In the genomic region with DNA sequence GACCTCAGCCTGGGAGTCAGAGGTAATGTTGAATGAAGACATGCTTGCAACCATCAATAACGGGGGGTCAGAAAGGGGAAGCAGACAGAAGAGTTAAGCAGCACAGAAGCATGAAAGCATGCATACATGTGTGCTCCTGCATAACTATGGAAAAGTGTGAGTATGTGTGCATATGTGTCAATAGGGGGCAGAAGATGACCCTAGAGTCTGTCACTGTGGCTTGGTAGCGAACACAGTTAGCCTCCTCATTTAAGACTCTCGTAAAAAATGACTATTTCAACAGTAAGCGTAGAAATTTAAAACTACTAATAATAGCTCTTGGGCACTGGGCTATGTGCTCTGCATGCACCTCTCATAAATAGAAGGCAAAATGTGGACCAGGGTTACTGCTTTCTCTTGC, we compare ENCODE assay signal across 19 mouse cellular contexts.
DNase-seq lines count a peak whose midpoint lies in the region; ATAC-seq and TF ChIP-seq lines count a peak whose summit lies in the region.
"Had no signal": no experiment of that assay in that cellular context is flagged by ENCODE, and none has a peak within 500 bp of the region (broad histone marks: within the 10 kb centered on the region; RNA-seq: fewer than 3 reads in every experiment).

No protein-coding gene starts in this region.

- no peaks in the 10 kb centered on the region for H3K27me3 ChIP-seq in intestine, postnatal 0 days (replicated peaks; ENCODE audit: control insufficient read depth, insufficient read depth, low read length)
- H3K27me3 ChIP-seq in intestine, embryonic 15.5 days (replicated peaks): no peaks in the 10 kb centered on the region
- no peaks in the 10 kb centered on the region for H3K27me3 ChIP-seq in lung, postnatal 0 days (replicated peaks; ENCODE audit: insufficient read depth, low read length)
- H3K27me3 ChIP-seq: hindbrain, embryonic 13.5 days; limb, embryonic 12.5 days; lung, embryonic 15.5 days; megakaryocyte, embryonic 14.5 days had no signal

- peak; percentile 53 for TF ChIP-seq CTCF in intestine, postnatal 0 days (IDR thresholded peaks at IDR 0.05; ENCODE audit: low read depth)
- TF ChIP-seq CTCF in lung, postnatal 0 days (IDR thresholded peaks at IDR 0.05): peak; percentile 56

- H3K4me1 ChIP-seq in intestine, postnatal 0 days (replicated peaks; ENCODE audit: control insufficient read depth, insufficient read depth, low read length): no peaks in the 10 kb centered on the region
- no peaks in the 10 kb centered on the region for H3K4me1 ChIP-seq in intestine, embryonic 15.5 days (replicated peaks)
- no peaks in the 10 kb centered on the region for H3K4me1 ChIP-seq in lung, postnatal 0 days (ENCODE audit: insufficient read depth, low read depth, low read length)
- H3K4me1 ChIP-seq: heart, embryonic 15.5 days; lung, embryonic 15.5 days; megakaryocyte, embryonic 14.5 days had no signal

- peak; percentile 22 for DNase-seq in embryo, embryonic 10 days (ENCODE audit: low spot score)
- no peak for DNase-seq in embryo, embryonic 9.5 days (ENCODE audit: extremely low spot score)
- peak; percentile 19 for DNase-seq in lung, postnatal 0 days (ENCODE audit: low spot score)
- no peak for DNase-seq in lung, postnatal 25 days (ENCODE audit: low spot score)
- DNase-seq in embryo, embryonic 11 days: peak; percentile 15
- no peak for DNase-seq in urinary bladder, postnatal 10 days (ENCODE audit: low spot score)
- DNase-seq: gastrocnemius, postnatal 36 days; kidney, adult 11 months; kidney, postnatal 4 days; layer of hippocampus, postnatal 36 days; right cerebral cortex, postnatal 25 days; thymus, postnatal 36 days had no signal

- H3K4me3 ChIP-seq in intestine, postnatal 0 days (ENCODE audit: low read depth, low read length): no peak overlapping the region
- H3K4me3 ChIP-seq in intestine, embryonic 15.5 days (replicated peaks): no peak overlapping the region
- no peak overlapping the region for H3K4me3 ChIP-seq in lung, postnatal 0 days (ENCODE audit: low read depth, low read length)
- H3K4me3 ChIP-seq: heart, embryonic 15.5 days; hindbrain, embryonic 13.5 days; limb, embryonic 12.5 days; lung, embryonic 15.5 days; megakaryocyte, embryonic 14.5 days had no signal

- H3K27ac ChIP-seq in intestine, postnatal 0 days (ENCODE audit: low read depth, low read length): no peak overlapping the region
- H3K27ac ChIP-seq in intestine, embryonic 15.5 days: no peak overlapping the region
- no peak overlapping the region for H3K27ac ChIP-seq in lung, postnatal 0 days (ENCODE audit: low read length)
- H3K27ac ChIP-seq: heart, embryonic 15.5 days; hindbrain, embryonic 13.5 days; limb, embryonic 12.5 days; lung, embryonic 15.5 days had no signal

- H3K9ac ChIP-seq in intestine, postnatal 0 days (ENCODE audit: low read depth, low read length): no peak overlapping the region
- H3K9ac ChIP-seq in intestine, embryonic 15.5 days: no peak overlapping the region
- no peak overlapping the region for H3K9ac ChIP-seq in lung, postnatal 0 days (replicated peaks; ENCODE audit: low read depth)
- H3K9ac ChIP-seq: heart, embryonic 15.5 days; hindbrain, embryonic 13.5 days; limb, embryonic 12.5 days; lung, embryonic 15.5 days had no signal

- 66% methylated on average over 4 of the region's 4 CpGs for WGBS in intestine, postnatal 0 days
- 72% methylated on average over 4 of the region's 4 CpGs for WGBS in intestine, embryonic 15.5 days
- 60% methylated on average over 4 of the region's 4 CpGs for WGBS in lung, postnatal 0 days

- H3K36me3 ChIP-seq in intestine, postnatal 0 days (ENCODE audit: control insufficient read depth, insufficient read depth): no peaks in the 10 kb centered on the region
- H3K36me3 ChIP-seq in intestine, embryonic 15.5 days: no peaks in the 10 kb centered on the region
- H3K36me3 ChIP-seq in lung, postnatal 0 days (ENCODE audit: insufficient read depth, low read length): no peaks in the 10 kb centered on the region
- H3K36me3 ChIP-seq: heart, embryonic 15.5 days; limb, embryonic 12.5 days; lung, embryonic 15.5 days had no signal

- TF ChIP-seq EP300 in lung, postnatal 0 days (IDR thresholded peaks at IDR 0.05): no peak

- no peak for ATAC-seq in intestine, postnatal 0 days
- ATAC-seq in intestine, embryonic 15.5 days: no peak
- ATAC-seq in lung, postnatal 0 days: no peak

- no peaks in the 10 kb centered on the region for H3K9me3 ChIP-seq in intestine, postnatal 0 days (ENCODE audit: control insufficient read depth)
- H3K9me3 ChIP-seq in intestine, embryonic 15.5 days: no peaks in the 10 kb centered on the region
- H3K9me3 ChIP-seq in lung, postnatal 0 days (ENCODE audit: low read length): no peaks in the 10 kb centered on the region
- H3K9me3 ChIP-seq: heart, embryonic 15.5 days; hindbrain, embryonic 13.5 days; limb, embryonic 12.5 days; lung, embryonic 15.5 days had no signal

- no peak overlapping the region for H3K4me2 ChIP-seq in intestine, postnatal 0 days (replicated peaks; ENCODE audit: low read depth)
- H3K4me2 ChIP-seq in intestine, embryonic 15.5 days (replicated peaks): no peak overlapping the region
- no peak overlapping the region for H3K4me2 ChIP-seq in lung, postnatal 0 days (replicated peaks; ENCODE audit: low read depth, low read length)
- H3K4me2 ChIP-seq: heart, embryonic 15.5 days; hindbrain, embryonic 13.5 days; limb, embryonic 12.5 days; lung, embryonic 15.5 days had no signal

Comparison
In these comparisons a context has a peak if more than half of its experiments do, and no peak if none do; other contexts are left out.
1. DNase-seq: peak in embryo, embryonic 10 days (single experiment), lung, postnatal 0 days (single experiment) and embryo, embryonic 11 days (single experiment); none in embryo, embryonic 9.5 days (single experiment), lung, postnatal 25 days (single experiment) and urinary bladder, postnatal 10 days (single experiment).